Mouse (Mus musculus): ENCODE data around the gene Nudt13. TPM values are rescaled to one million over a fixed set of nuclear protein-coding genes. Genes with fewer than 3 reads are reported as not detected.

Nudt13 gene
- polyA plus RNA-seq (2015; fragmentation: Nextera tagmentation; extraction: Ambion mirVana), result 5.9 and 7.9 TPM in 2 replicates

DNA sequence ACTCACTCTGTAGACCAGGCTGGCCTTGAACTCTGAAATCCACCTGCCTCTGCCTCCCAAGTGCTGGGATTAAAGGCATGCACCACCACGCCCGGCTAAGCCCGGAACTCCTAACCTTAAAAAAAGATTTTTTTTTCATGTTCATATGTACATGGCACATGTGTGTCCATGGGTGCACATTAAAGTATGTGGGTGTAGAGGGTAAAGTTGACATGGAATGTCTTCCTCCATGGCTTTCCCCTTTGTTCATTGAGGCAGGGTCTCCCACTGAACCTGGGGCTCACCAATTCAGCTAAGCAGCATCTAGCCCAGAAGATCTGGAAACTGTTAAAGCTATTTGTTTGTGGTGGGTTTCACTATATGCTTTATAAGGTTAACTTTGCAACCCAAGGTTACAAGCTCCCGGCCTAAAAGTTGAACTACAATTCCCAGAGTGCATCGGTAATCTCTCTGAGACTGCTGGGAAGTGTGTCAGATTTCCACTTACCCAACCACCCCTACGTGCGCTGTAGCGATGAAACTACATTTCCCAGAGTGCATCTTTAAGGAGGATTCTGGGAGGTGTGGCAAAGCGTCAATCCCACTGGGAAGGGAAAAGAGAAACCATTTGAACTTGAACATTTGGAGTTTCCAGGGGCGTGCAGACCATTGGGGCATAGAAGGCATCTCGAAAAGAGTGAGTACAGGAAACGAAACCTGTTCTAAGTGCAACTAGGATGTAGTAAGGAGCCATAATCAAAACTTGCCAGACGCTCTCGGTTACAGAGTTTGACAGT, at the start of gene Nudt13:
Nudt13 (plus strand) TSS at position 581 of the 776 bp plus-strand sequence.

DNA sequence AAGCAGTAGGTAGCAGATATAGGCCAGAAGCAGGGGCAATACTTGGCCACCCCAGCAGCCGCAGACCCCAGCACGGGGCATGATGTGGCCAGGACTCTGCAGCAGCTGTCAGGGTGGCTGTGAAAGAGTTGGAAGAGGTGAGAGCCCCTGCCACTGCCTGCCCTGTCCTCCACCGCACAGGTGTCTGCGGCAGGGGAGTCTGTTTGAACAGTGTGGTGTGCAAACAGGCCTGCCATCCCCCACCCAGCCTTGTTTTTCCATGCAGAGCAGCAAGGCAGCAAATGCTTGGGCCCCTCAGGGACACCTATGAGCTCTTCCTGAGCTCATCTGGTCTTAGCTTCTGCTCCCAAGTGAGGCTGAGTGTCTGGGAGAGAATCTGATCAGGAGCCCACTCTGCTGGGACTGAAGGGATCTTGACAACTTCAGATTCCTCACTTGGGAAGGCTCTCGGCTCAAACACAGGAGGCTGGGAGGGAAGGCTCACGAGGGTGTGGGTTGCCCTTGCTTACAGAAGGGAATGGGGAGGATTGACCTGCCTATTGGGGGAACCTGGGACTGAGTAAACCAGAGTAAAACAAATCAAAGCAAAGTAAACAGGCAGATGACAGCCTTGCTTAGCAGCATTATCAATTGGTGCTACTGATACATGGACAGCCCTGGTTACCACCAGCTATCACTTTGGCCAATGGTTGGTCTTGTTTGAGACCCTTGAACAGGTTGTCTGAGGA, 25.3 kb upstream of the Nudt13 start, which contains the start of gene Kcnk16:
Kcnk16 (minus strand) TSS at position 118 of the 728 bp plus-strand sequence.

DNA sequence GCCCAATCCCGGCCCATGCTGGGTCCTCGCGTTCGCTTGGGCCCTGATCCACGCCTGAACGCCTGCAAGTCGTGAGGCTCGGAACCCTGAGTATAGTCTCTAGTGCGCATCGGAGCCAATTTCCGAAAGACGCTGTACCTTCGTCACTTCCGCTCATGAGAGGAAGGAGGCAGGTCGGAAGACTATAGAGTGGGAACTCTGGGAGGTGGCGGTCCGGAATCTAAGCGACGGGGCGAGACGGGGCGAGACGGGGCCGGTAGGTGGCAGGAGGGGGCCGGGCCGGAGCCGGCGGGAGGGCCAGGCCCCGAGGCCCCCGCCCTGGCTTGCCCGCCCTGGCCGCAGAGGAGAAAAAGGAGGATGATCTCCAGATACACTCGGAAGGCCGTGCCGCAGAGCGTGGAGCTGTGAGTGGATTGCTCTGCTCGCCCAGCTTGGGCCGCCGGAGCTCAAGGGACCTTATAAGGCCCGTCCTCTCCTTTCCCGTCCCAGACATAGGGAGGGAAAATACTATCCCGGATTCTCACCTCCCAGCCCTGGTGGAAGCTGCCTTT, 53.6 kb downstream of the Nudt13 start, which contains the start of the genes Ecd and Fam149b:
Ecd (minus strand) TSS at position 131 of the 551 bp plus-strand sequence.
Fam149b (plus strand) TSS at position 172 of the 551 bp plus-strand sequence.

Other genes starting within 250 kb of the Nudt13 start
- 12.7 and 13.0 TPM in 2 replicates for gene Saysd1, start 156.2 kb upstream of the Nudt13 start, polyA plus RNA-seq (2015; fragmentation: Nextera tagmentation; extraction: Ambion mirVana)
- gene Kcnk5, start 112.9 kb upstream of the Nudt13 start, polyA plus RNA-seq (2015; fragmentation: Nextera tagmentation; extraction: Ambion mirVana), result 3.8 and 4.2 TPM in 2 replicates
- not detected in 2 replicates for gene Kcnk16, start 25.5 kb upstream of the Nudt13 start, polyA plus RNA-seq (2015; fragmentation: Nextera tagmentation; extraction: Ambion mirVana)
- 25.8 and 26.2 TPM in 2 replicates for gene Ecd, start 53.4 kb downstream of the Nudt13 start, polyA plus RNA-seq (2015; fragmentation: Nextera tagmentation; extraction: Ambion mirVana)
- 22.8 and 23.1 TPM in 2 replicates for gene Fam149b, start 53.5 kb downstream of the Nudt13 start, polyA plus RNA-seq (2015; fragmentation: Nextera tagmentation; extraction: Ambion mirVana)
- gene Dnajc9, start 94.2 kb downstream of the Nudt13 start, polyA plus RNA-seq (2015; fragmentation: Nextera tagmentation; extraction: Ambion mirVana), result 34.1 and 40.4 TPM in 2 replicates
- 62.8 and 71.1 TPM in 2 replicates for gene Mrps16, start 98.9 kb downstream of the Nudt13 start, polyA plus RNA-seq (2015; fragmentation: Nextera tagmentation; extraction: Ambion mirVana)
- 0.05 TPM in 1 of 2 replicates, not detected in the other for gene Cfap70, start 157.5 kb downstream of the Nudt13 start, polyA plus RNA-seq (2015; fragmentation: Nextera tagmentation; extraction: Ambion mirVana)
- gene Anxa7, start 185.4 kb downstream of the Nudt13 start, polyA plus RNA-seq (2015; fragmentation: Nextera tagmentation; extraction: Ambion mirVana), result 51.5 and 56.1 TPM in 2 replicates
- 0.13 and 0.19 TPM in 2 replicates for gene Mss51, start 202.2 kb downstream of the Nudt13 start, polyA plus RNA-seq (2015; fragmentation: Nextera tagmentation; extraction: Ambion mirVana)

All from urinary bladder, postnatal 0 days (tissue).